Mouse (Mus musculus) heart, embryonic 15.5 days (tissue): Measurements from ENCODE around the gene Timmdc1. TPM values are rescaled to one million over a fixed set of nuclear protein-coding genes. Genes with fewer than 3 reads are reported as not detected.

Source experiments
- ATAC-seq: fragments of 200-750 bp; cut with Nextera tagmentation; replicated peaks from 2 replicates; pipeline ENCODE4 v1.8.0; 2017; ENCODE audit warnings: low read depth, moderate TSS enrichment; ENCODE audit not compliant: insufficient number of reproducible peaks, insufficient read depth, low FRiP score
- H3K27ac ChIP-seq: fragments of 300-500 bp; sonication (generic); 2 replicates; pipeline ENCODE4 v1.5.1; 2015; ENCODE audit warnings: mild to moderate bottlenecking, inconsistent platforms
- H3K27me3 ChIP-seq: fragments of 300-500 bp; sonication (generic); 2 replicates; pipeline ENCODE4 v1.6.1; 2015; ENCODE audit warnings: inconsistent platforms
- H3K36me3 ChIP-seq: fragments of 300-500 bp; sonication (generic); 2 replicates; pipeline ENCODE4 v1.6.1; 2015; ENCODE audit warnings: mild to moderate bottlenecking, inconsistent platforms
- H3K4me1 ChIP-seq: fragments of 300-500 bp; sonication (generic); replicated peaks from 2 replicates; pipeline ENCODE4 v1.6.1; 2015; ENCODE audit warnings: inconsistent platforms
- H3K4me2 ChIP-seq: fragments of 300-500 bp; sonication (generic); 2 replicates; pipeline ENCODE4 v1.6.1; 2015; ENCODE audit warnings: inconsistent platforms, mild to moderate bottlenecking, moderate library complexity
- H3K4me3 ChIP-seq: fragments of 300-500 bp; sonication (generic); 2 replicates; pipeline ENCODE4 v1.5.1; 2015; ENCODE audit warnings: mild to moderate bottlenecking, inconsistent platforms
- H3K9ac ChIP-seq: fragments of 300-500 bp; sonication (generic); 2 replicates; pipeline ENCODE4 v1.6.1; 2015; ENCODE audit warnings: mild to moderate bottlenecking, inconsistent platforms
- H3K9me3 ChIP-seq: fragments of 300-500 bp; sonication (generic); replicated peaks from 2 replicates; pipeline ENCODE4 v1.6.1; 2016; ENCODE audit warnings: inconsistent platforms
- WGBS: fragments of 180-500 bp; shearing (Covaris S2); methylation state at CpG from one replicate; pipeline ENCODE4 v1.1.7; 2015; ENCODE audit warnings: mixed read lengths; 5-methylcytosine and 5-hydroxymethylcytosine counted together
- polyA plus RNA-seq: library from polyadenylated mRNA; unstranded; fragments of >200 nt; fragmentation: Nextera tagmentation; extraction: Ambion mirVana; gene quantifications from 2 replicates; pipeline ENCODE4 v1.2.1, GENCODE M21; 2015

Timmdc1 gene
- polyA plus RNA-seq, 1 experiment from 2014 or later = 38.1 TPM

DNA sequence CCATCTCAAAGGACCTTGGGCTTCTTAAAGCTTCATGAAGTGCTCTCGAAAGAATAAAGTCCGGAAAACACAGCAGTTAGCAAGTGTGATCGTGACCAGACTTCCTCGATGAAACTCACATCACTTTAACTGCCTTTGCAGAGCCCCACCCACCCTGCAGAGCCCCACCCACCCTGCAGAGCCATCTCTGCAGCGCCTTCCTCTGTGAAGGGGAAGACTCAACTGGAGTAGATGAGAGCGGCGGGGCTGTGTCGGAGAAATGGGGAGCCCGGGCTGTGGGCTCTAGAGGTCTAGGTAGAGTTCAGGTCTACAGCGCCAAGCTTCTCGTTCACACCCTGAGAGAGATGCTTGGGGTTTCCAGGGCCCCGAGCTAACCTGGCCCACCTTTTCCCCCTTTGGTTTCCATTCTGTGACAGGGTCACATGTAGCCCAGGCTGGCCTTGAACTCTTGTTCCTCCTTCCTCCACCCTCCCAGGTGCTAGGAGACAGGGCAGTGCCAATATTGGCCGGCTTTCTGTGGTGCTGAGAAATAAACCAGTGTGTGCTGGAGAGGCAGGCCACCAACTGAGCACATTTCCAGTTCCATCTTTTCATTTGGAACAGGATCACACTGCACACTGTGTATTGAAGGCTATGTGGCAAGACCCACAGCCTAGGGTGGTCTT is 16.4 kb upstream of the Timmdc1 start:
- no peaks in the 10 kb centered on the region for H3K27me3 ChIP-seq
- H3K4me3 ChIP-seq = no peak overlapping the region
- H3K9me3 ChIP-seq = no peaks in the 10 kb centered on the region
- no peak overlapping the region for H3K27ac ChIP-seq
- H3K4me1 ChIP-seq = no peaks in the 10 kb centered on the region
- no peak for ATAC-seq
- no peak overlapping the region for H3K4me2 ChIP-seq
- H3K9ac ChIP-seq = no peak overlapping the region
- peaks cover 59% of the 10 kb centered on the region for H3K36me3 ChIP-seq
- 87% methylated on average over 13 of the region's 13 CpGs for WGBS

DNA sequence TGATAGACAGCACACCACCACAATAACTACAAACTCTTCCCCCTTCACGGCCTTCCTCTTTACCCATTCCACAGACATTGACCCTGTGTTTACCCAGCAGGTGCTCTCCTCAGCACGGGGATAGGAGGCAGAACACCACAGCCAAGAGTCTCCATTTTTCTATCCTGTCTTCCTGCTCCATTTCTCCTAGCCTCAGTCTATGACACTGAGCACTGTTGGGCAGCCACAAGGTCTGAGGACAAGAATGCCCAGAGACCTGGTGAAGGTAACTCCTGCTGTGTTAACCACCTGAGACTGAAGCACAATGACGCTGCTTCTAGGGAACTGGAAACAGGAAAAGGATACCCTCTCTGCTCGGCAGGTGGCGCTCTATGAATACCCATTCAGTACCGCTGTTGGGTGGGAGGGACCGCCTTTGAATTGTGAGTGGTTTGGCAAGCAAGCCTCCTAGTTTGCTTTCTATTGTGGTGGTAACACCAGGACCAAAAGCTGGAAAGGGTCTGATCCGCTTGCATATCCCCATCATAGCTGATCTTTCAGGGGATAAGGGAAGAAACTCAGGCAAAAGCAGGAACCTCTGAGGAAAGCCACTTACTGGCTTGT is 14.2 kb upstream of the Timmdc1 start:
- no peak overlapping the region for H3K4me2 ChIP-seq
- no peaks in the 10 kb centered on the region for H3K9me3 ChIP-seq
- no peak overlapping the region for H3K4me3 ChIP-seq
- no peaks in the 10 kb centered on the region for H3K27me3 ChIP-seq
- ATAC-seq = no peak
- no peak overlapping the region for H3K27ac ChIP-seq
- WGBS = 45% methylated on average over 8 of the region's 8 CpGs
- no peak overlapping the region for H3K9ac ChIP-seq
- peaks cover 62% of the 10 kb centered on the region for H3K36me3 ChIP-seq
- no peaks in the 10 kb centered on the region for H3K4me1 ChIP-seq

DNA sequence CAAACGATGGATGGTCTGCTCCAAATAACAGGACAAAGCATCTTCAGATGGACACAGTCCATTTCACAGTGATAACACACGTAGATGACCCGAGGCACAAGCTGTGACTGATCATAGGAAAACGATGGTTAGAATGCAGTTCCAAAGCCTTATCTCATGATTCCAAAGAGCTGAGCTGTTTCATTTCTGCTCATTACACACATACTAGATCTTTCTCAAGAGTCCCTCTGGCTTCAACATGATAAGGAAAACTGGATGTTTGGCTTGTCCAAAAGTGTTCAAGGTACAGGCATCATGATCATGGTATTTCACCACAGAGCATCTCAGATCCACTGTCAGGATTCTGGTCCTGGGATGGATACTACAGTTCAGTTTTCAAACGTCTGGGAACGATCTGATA is 3.8 kb upstream of the Timmdc1 start:
- no peak for ATAC-seq
- H3K4me2 ChIP-seq = no peak overlapping the region
- no peak overlapping the region for H3K4me3 ChIP-seq
- H3K27ac ChIP-seq = no peak overlapping the region
- no peaks in the 10 kb centered on the region for H3K27me3 ChIP-seq
- peaks cover 10% of the 10 kb centered on the region for H3K4me1 ChIP-seq
- H3K9ac ChIP-seq = no peak overlapping the region
- peaks cover 51% of the 10 kb centered on the region for H3K36me3 ChIP-seq
- no peaks in the 10 kb centered on the region for H3K9me3 ChIP-seq
- 68% methylated on average over 6 of the region's 6 CpGs for WGBS

DNA sequence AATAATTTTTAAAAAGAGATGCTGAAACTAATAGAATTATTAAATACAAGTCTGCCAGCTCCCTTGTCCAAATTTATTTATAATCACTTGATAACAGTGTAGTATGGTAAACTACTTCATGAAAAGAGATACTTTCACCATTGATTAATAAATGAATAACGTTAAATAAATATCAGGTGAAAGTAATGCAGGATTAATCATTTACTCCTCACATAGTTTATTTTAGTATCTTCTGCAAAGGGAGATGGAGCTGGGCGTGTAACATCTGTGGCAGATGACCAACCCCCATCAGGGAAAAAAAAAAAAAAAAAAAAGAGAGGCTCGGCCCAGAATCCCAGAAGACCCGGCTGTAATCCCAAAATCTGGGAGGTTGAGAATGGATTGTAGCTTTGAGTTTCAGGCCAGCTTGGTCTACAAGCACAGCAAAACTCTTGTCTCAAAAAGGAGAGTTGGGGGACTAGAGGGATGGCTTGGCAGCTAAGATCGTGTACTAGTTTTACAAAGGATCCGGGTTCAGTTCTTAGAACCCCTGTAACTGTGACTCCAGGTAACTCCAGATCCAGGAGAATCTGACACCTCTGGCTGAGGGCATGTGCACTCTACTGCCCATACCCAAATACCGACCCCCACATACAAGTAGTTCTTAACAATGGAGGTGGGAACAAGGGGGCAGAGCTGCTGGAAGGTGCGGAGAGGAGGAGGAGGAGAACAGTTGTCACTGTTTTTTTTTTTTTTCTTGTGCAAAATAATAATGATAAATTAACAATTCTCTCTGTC is 1.1 kb downstream of the Timmdc1 start:
- no peak for ATAC-seq
- Histone ChIP-seq H3K27ac (no peak overlapping the region), H3K9ac (peak overlapping the region; percentile 52), H3K27me3 (no peaks in the 10 kb centered on the region), H3K9me3 (no peaks in the 10 kb centered on the region), H3K4me1 (peaks cover 13% of the 10 kb centered on the region), H3K36me3 (peaks cover 34% of the 10 kb centered on the region), H3K4me3 (peak overlapping the region; percentile 99), H3K4me2 (peak overlapping the region; percentile 66)
- 26% methylated on average over 8 of the region's 8 CpGs for WGBS

DNA sequence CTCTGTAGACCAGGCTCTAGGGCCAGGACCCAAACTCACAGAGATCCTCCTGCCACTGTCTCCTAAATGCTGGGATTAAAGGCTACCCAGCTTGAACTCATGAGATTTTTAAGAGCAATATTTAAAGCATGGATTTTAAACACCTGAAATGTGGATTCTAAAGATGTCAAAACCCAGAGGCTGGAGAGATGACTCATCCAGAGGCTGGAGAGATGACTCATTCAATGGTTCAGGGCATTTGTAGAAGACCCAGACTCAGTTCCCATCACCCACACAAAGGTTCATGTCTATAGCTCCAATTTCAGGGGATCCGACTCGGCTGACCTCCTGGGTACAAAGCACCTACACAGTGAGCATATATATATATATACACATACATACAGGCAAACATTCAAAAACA is 3.3 kb downstream of the Timmdc1 start:
- no peaks in the 10 kb centered on the region for H3K27me3 ChIP-seq
- no peak overlapping the region for H3K4me3 ChIP-seq
- no peaks in the 10 kb centered on the region for H3K9me3 ChIP-seq
- no peak overlapping the region for H3K27ac ChIP-seq
- peaks cover 13% of the 10 kb centered on the region for H3K4me1 ChIP-seq
- H3K4me2 ChIP-seq = no peak overlapping the region
- peaks cover 38% of the 10 kb centered on the region for H3K36me3 ChIP-seq
- 96% methylated on average over 2 of the region's 2 CpGs for WGBS
- ATAC-seq = no peak
- H3K9ac ChIP-seq = no peak overlapping the region

DNA sequence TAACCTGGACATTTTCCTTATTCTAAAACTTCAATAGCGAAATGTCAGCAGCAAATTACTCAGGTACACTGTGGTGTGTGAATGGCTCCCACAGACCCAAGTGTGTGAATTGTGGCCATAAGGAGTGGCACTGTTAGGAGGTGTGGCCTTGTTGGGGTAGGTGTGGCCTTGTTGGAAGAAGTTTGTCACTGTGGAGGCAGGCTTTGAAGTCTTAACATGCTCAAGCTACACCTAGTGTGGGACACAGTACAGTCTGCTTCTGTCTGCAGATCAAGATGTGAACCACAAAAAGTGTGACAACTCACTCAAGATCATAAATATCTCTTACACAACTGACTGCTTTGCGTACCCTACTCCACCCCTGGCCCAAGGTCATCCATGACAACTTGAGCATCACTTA is 11.6 kb downstream of the Timmdc1 start:
- whole genome bisulfite sequencing = 88% methylated on average over 2 of the region's 2 CpGs
- H3K4me1 ChIP-seq = no peaks in the 10 kb centered on the region
- H3K4me2 ChIP-seq = no peak overlapping the region
- ATAC-seq = no peak
- H3K9me3 ChIP-seq = no peaks in the 10 kb centered on the region
- H3K27me3 ChIP-seq = no peaks in the 10 kb centered on the region
- H3K4me3 ChIP-seq = no peak overlapping the region
- H3K9ac ChIP-seq = no peak overlapping the region
- peaks cover 49% of the 10 kb centered on the region for H3K36me3 ChIP-seq
- H3K27ac ChIP-seq = no peak overlapping the region

DNA sequence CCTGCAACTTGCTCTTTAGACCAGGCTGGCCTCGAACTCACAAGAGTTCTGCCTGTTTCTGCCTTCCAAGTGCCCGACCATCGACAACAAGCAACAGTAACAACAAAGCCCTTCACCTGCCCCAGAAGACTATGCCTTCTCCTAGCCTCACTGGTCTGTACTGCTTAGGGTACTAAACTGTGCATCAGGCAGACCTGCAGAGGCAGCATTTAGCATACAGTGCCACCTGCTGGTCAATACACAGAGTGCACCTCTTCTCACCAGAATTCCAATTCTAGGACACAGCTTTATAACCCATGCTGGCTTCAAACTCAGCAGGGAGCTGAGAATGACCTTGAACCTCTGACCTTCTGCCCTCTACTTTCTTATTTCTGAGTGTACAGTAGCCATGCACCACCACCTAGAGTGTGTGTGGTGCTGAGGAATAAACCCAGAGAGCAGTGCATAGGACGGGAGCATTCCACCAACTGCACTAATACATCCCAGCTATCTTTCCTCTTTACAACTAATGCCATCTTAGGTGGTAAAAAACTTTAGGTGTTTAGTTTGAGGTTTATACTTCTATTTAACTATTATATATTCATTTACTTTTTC is 16.3 kb downstream of the Timmdc1 start:
- 56% methylated on average over 4 of the region's 4 CpGs for WGBS
- Histone ChIP-seq H3K36me3 (peaks cover 55% of the 10 kb centered on the region), H3K4me2 (no peak overlapping the region), H3K9me3 (no peaks in the 10 kb centered on the region), H3K4me1 (no peaks in the 10 kb centered on the region), H3K4me3 (no peak overlapping the region), H3K9ac (no peak overlapping the region), H3K27me3 (no peaks in the 10 kb centered on the region), H3K27ac (no peak overlapping the region)
- ATAC-seq = peak; percentile 35; the same call in 1 of the 2 replicates

DNA sequence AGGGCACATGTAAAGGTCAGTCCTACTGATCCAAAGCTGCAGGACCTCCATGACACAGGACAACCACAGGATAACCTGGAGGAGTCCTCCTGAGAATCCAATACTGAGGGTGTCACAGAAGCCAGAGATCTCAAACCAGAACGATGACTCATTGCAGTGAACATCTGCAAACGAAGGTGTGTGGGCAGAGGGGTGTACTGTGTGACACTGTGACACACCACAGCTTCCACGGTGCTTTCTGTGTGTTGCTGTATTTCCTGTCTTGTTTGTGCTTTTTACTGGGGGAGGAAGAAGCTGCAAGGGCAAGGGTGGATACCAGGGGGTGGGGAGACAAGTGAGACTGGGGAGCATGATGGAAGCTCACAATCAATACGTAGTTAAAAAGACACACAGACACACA is 18.9 kb downstream of the Timmdc1 start:
- H3K9ac ChIP-seq = no peak overlapping the region
- no peaks in the 10 kb centered on the region for H3K4me1 ChIP-seq
- WGBS = 84% methylated on average over 4 of the region's 4 CpGs
- H3K4me2 ChIP-seq = no peak overlapping the region
- ATAC-seq = no peak
- no peaks in the 10 kb centered on the region for H3K27me3 ChIP-seq
- H3K4me3 ChIP-seq = no peak overlapping the region
- peaks cover 59% of the 10 kb centered on the region for H3K36me3 ChIP-seq
- no peaks in the 10 kb centered on the region for H3K9me3 ChIP-seq
- no peak overlapping the region for H3K27ac ChIP-seq

DNA sequence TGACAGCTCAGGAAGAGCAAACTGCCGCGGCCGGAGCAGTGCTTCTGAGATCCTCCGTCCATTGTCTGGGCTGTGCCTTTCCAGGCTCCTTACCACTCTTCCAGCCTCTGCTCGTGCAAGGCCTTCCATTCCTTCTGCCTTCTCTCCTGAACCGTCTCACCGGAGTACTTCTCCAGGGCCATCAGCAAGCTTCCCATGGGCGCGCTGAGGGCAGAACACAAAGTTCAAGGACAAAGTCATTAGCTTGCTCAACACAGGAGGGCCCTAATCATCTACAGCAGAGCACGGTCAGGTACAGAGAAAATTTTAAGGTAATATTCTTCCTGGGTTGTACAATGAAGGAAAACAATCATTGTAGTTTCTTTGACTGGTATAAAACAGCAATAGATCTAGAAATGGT is 20.0 kb downstream of the Timmdc1 start:
- no peak overlapping the region for H3K9ac ChIP-seq
- no peak overlapping the region for H3K27ac ChIP-seq
- WGBS = 89% methylated on average over 10 of the region's 10 CpGs
- H3K27me3 ChIP-seq = no peaks in the 10 kb centered on the region
- H3K4me2 ChIP-seq = no peak overlapping the region
- no peaks in the 10 kb centered on the region for H3K9me3 ChIP-seq
- H3K4me1 ChIP-seq = no peaks in the 10 kb centered on the region
- no peak for ATAC-seq
- no peak overlapping the region for H3K4me3 ChIP-seq
- peaks cover 64% of the 10 kb centered on the region for H3K36me3 ChIP-seq

DNA sequence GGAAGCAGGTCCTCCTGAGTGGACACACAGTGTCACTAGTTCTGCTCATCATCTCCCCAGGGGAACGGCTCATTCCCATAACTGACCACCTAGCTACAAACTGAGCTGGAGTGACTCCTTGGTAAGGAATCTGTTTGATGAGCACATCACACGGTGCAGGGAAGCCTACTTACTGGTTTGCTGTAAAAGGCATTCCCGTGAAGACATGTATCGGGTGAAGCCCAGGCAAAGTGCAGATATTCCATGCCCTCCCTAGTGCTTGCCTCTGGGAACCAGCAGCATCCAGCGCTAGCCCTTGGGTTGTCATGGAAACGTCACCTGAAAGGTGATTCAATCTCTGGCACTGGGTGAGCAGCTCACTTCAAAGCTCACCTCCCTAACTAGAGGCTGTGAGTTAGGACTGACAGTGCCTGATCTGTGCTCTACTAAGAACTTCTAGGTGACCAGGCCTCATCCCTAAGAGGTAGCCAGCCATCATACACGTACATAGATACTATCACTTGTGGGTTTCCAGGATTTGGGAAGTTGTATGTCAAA is 25.8 kb downstream of the Timmdc1 start:
- no peaks in the 10 kb centered on the region for H3K27me3 ChIP-seq
- H3K9me3 ChIP-seq = no peaks in the 10 kb centered on the region
- 79% methylated on average over 7 of the region's 7 CpGs for WGBS
- H3K36me3 ChIP-seq = peaks cover 35% of the 10 kb centered on the region
- ATAC-seq = no peak
- no peak overlapping the region for H3K4me2 ChIP-seq
- no peaks in the 10 kb centered on the region for H3K4me1 ChIP-seq
- no peak overlapping the region for H3K4me3 ChIP-seq
- H3K9ac ChIP-seq = no peak overlapping the region
- H3K27ac ChIP-seq = no peak overlapping the region

DNA sequence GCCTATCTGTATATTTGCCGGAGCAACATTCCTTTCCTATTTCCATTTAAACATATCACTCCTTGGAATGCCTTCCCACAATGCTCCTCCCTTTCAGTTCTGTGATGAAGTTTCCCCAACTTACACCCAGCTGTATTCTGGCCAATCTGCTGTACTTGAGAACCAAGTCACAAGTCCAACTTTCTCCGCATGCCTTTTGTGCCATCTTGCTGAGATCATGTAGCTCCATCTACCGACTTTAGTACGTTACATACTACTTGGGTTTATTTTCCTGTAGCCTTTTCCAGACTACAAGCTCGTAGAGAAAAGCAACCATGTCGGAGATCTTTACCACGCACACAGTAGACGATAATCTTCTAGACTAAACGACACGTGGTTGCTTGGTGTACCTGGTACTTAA is 28.6 kb downstream of the Timmdc1 start:
- Histone ChIP-seq H3K4me3 (no peak overlapping the region), H3K4me1 (no peaks in the 10 kb centered on the region), H3K4me2 (no peak overlapping the region), H3K9ac (no peak overlapping the region), H3K27me3 (no peaks in the 10 kb centered on the region), H3K9me3 (no peaks in the 10 kb centered on the region), H3K36me3 (peaks cover 22% of the 10 kb centered on the region), H3K27ac (no peak overlapping the region)
- no peak for ATAC-seq
- 71% methylated on average over 10 of the region's 10 CpGs for WGBS
